Mouse (Mus musculus) megakaryocyte progenitor cell, adult 5-6 weeks (primary cell): ENCODE measurements at regions not wholly inside any gene's neighbourhood (a gene's known extent, or its start where the extent isn't known, plus 50 kb on each side); places are given as distances from the start of the nearest gene placed in this dataset.

ENCODE experiments used
- ATAC-seq: replicated peaks from 2 replicates; pipeline ENCODE4 v1.8.0; 2016; ENCODE audit warnings: mild to moderate bottlenecking, moderate TSS enrichment, inconsistent platforms; ENCODE audit not compliant: poor library complexity

- ATAC-seq, result no peak
Observed at GRCm38 (mm10) chr11:63465941-63466340, 337.2 kb downstream of the Pmp22 start.

- ATAC-seq, result no peak
Observed at GRCm38 (mm10) chr11:63466541-63466940, 337.8 kb downstream of the Pmp22 start.

- no peak for ATAC-seq
Observed at GRCm38 (mm10) chr11:63474831-63475230, 346.0 kb downstream of the Pmp22 start.

- ATAC-seq, result no peak
Observed at GRCm38 (mm10) chr11:63481676-63482310, 353.0 kb downstream of the Pmp22 start.

DNA sequence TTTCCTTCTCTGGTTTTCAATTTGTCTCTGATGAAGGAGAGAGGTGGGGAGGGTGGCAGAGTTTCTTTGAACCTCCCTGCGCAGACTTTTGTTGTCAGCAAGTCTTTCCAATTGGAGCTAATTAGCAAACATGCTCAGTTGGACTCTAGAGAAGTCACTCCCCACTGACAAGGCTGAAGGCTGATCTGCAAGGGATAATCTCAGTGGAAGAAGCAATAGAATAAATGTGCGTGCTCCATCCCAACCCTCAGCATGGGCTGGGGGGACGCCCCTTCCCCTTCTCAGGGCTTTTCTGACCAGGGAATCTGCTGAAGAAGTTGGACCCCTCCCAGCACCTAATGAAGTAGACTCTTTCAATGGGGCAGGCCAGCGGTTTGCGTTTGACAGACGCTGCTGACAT lies 353.8 kb downstream of the Pmp22 start:
- ATAC-seq, result no peak

DNA sequence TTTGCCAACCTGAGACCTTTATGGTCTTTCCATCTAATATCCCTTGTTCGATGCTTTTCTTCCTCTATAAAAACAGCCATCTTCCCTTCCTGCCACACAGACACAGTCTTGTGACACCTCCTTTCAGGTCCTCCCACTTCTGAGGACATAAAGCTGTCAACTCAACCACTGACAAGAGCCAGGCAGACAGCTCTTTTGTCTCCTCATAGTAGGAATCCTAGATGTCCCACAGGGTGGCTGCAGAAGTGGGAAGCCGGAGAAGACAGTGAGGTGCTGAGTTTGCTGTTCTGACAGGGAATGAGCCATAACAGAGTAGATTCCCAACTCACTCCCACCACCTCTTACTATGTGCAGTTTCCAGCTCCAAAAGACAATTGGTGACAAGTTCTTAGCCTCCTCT lies 358.4 kb downstream of the Pmp22 start:
- no peak for ATAC-seq

- no peak for ATAC-seq
Observed at GRCm38 (mm10) chr11:63502181-63502580, 373.4 kb downstream of the Pmp22 start.

DNA sequence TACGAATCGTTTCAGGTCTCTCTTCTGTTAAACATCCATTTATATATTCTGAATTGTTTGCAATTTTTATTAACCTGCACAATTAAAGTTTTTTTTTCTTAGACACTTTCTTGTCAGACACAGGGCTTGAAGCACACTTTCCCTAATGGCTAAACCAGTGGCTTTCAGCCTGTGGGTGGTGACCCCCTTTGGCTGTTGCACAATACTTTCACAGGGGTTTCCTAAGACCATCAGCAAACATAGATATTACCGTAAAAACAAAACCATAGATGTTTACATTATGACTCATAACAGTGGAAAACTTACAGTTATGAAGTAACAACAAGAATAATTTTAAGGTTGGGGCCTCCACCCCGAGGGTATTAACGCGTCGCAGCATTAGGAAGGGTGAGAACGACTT lies 378.6 kb downstream of the Pmp22 start:
- ATAC-seq, result no peak

GRCm38 (mm10) chr11:63508727-63509126 lies 379.9 kb downstream of the Pmp22 start:
- no peak for ATAC-seq

DNA sequence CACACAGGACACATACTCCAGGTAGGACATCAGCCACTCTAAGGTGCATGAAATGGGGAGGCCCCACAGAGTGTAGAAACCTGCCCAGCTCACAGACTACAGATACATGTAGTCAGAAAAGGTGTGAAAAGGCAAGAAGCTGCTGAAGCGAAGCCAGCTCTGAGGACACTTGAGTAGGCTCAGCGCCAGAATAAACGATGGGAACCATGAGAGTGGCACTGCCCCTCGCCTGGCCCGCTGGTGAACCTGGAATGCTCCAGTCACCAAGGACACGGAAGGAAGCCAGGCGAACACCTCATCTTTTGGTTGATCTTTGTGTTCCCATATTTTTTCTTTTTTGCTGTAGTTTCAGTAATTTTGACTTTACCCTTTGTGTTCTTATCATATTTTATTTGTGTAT lies 381.8 kb downstream of the Pmp22 start:
- no peak for ATAC-seq

DNA sequence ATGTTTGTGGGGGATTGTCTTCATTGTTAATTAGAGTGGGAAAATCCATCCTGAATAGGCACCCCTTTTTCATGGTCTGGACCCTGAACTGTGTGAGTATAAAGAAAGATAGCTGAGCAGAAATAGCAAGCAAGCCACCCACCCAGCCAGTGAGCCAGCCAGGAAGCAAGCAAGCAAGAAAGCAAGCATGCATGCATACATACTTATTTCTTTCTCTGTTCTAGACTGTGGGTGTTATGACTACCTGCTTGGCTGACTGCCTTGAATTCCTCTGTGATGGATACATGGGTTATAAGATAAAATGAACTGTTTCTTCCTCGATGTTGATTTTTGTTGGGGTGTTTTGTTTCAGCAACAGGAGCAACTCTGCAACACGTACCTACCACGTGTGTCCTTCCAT lies 385.8 kb downstream of the Pmp22 start:
- ATAC-seq, result no peak

GRCm38 (mm10) chr11:63518847-63519246 lies 390.1 kb downstream of the Pmp22 start:
- ATAC-seq, result no peak

GRCm38 (mm10) chr11:63524254-63524653 lies 395.5 kb downstream of the Pmp22 start:
- no peak for ATAC-seq

DNA sequence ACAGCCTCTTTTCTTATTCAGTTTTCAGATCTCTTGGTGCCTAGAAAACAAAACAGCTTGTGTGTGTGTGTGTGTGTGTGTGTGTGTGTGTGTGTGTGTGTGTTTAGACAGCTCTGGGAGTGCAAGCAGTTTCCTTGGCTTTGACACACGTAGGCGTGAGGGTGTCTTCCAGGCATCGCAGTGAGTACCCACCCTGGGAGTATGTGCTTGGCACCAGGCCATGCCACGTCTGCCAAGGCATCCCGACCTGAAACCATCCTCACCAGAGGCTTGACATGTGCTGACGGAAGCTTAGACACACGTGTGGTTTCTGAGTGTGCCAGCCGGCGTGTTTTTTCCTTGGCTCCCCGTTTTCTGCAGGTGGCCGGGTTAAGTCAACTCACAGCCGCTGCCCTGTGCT lies 396.6 kb downstream of the Pmp22 start:
- no peak for ATAC-seq

DNA sequence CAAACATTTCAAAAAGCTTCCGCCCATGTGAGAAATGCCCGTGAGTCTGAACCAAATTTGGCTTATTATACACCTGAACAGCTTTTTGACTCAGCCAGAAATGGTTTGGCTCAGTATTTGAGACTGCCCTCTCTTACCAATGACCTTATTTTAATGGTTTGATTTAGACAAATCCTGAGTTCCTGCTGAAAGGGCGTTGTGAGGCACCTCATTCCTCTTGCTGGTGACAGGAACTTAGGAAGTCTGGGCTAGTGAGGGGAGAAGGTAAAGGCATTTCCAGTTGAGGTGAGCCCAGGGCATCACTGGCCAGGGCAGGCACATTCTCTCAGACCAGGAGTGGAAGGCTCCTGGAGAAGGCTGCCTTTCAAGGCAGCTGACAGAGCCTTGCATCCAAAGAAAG lies 396.1 kb downstream of the Hs3st3b1 start:
- no peak for ATAC-seq

DNA sequence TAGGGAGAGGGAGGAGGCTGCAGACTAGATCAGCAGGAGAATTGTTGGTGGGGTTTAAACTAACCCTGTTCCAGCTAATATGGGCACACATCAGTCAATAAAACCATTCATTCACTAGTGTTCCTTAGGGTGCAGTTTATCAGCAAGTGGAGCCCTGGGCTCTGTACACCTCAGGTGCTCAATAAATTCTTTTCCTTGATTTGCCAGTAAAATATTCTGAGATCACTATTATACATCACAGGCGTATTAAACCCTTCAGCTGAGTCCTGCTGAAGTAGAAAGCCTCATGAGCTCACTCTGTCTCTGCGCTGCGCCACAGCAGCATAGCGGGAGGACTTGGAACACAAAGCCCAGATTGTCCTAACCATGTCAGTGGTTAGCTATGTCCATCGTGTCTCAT lies 389.3 kb downstream of the Hs3st3b1 start:
- ATAC-seq, result no peak

DNA sequence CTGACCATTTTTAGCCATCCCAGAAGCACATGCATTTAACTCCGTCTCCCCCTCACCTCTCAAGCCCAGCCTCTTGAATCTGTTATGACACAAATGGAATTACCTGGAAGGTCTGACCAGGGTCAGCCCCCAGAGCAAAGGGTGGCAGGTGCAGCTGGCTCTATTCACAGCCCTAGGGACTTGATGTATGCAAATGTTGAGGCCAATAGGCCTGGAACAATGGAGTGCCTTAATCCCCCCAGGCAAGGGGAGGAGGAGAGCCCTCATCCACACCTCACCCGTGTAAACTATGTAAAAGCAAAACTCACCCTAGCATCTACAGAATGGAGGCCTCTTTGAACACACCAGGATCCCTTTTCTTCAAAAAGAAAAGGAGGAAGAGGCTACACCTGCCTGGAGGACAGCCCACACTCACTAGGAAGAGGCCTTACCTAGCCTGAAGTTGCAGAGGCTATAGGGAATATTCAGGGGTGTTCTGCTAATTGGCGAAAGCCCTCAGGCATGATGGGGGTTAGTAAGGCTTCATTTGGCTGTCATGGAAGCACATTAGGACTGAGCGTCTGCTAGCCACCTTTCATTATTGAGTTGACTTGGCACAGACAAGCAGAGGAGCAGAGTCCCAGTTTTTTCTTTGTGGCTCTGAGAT lies 388.4 kb downstream of the Hs3st3b1 start:
- ATAC-seq, result no peak

GRCm38 (mm10) chr11:63537693-63538092 lies 384.4 kb downstream of the Hs3st3b1 start:
- ATAC-seq, result no peak

GRCm38 (mm10) chr11:63543971-63544696 lies 378.0 kb downstream of the Hs3st3b1 start:
- no peak for ATAC-seq

- no peak for ATAC-seq
Observed at GRCm38 (mm10) chr11:63545516-63545915, 376.6 kb downstream of the Hs3st3b1 start.

DNA sequence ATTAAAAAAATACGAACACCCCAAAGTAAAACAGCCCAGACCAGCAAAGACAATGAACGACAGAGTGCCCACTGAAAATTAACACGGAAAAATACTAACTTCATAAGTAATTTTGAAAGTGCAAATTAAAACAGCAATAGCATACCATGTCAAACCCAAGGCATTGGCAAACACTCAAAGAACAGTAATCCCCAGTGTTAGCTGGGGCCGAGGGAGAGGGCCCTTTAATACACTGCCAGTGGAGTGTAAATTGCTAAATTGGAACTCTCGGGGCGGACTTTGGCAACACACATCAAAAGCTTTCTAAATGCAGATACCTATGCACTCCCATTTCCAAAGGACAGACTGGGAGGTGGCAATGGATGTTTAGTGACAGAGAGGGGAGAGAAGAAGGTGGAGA lies 361.6 kb downstream of the Hs3st3b1 start:
- ATAC-seq, result no peak

DNA sequence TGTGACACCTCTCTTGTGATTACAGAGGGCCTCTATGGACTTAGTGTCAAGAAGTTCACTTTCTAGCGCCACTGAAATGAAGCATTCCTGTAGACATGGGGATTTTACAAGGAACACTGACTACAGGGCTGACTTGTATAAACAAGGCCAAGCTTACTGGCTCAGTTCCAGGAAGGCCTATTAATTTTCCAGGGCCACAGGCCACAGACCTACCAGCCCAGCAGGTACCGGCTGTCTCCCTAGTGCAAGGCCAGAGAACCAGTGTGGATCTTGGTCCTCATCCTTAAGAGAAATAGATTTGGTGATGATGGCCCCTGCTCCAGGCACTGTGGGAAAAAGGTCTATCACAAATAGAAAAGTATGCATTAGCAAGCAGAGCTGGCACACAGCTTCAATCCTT lies 359.4 kb downstream of the Hs3st3b1 start:
- ATAC-seq, result no peak
